Mouse (Mus musculus) c-Kit-negative CD71-positive TER-119-positive erythroid progenitor cells, embryonic 14.5 days (primary cell): ENCODE data around the gene Dock9.

Experiments used
- DNase-seq: peaks from one replicate; pipeline ENCODE4 v3.0.0-alpha.2; 2013; ENCODE audit warnings: low read depth, low spot score

Dock9 gene

GRCm38 (mm10) chr14:121621806-121622205 is 175.8 kb downstream of the Dock9 start:
- no peak for DNase-seq

- DNase-seq, result no peak
These were observed 177.1 kb downstream of the Dock9 start for GRCm38 (mm10) chr14:121620567-121620966.

- DNase-seq, result no peak
These were observed 177.5 kb downstream of the Dock9 start for GRCm38 (mm10) chr14:121620157-121620556.

- no peak for DNase-seq
These were observed 179.8 kb downstream of the Dock9 start for GRCm38 (mm10) chr14:121617645-121618390.

GRCm38 (mm10) chr14:121615431-121615830 is 182.2 kb downstream of the Dock9 start:
- DNase-seq, result no peak

- DNase-seq, result no peak
These were observed 183.0 kb downstream of the Dock9 start for GRCm38 (mm10) chr14:121614461-121615170.

- no peak for DNase-seq
These were observed 184.1 kb downstream of the Dock9 start for GRCm38 (mm10) chr14:121613490-121613889.

GRCm38 (mm10) chr14:121612926-121613325 is 184.7 kb downstream of the Dock9 start:
- no peak for DNase-seq

- DNase-seq, result no peak
These were observed 186.1 kb downstream of the Dock9 start for GRCm38 (mm10) chr14:121611533-121611932.

- DNase-seq, result no peak
These were observed 186.5 kb downstream of the Dock9 start for GRCm38 (mm10) chr14:121611098-121611497.

GRCm38 (mm10) chr14:121608522-121608921 is 189.1 kb downstream of the Dock9 start:
- no peak for DNase-seq

- no peak for DNase-seq
These were observed 191.2 kb downstream of the Dock9 start for GRCm38 (mm10) chr14:121606433-121606832.

GRCm38 (mm10) chr14:121605260-121605659 is 192.4 kb downstream of the Dock9 start:
- DNase-seq, result no peak

GRCm38 (mm10) chr14:121604565-121604964 is 193.1 kb downstream of the Dock9 start:
- no peak for DNase-seq

- DNase-seq, result no peak
These were observed 195.0 kb downstream of the Dock9 start for GRCm38 (mm10) chr14:121602610-121603009.

GRCm38 (mm10) chr14:121600538-121600937 is 197.1 kb downstream of the Dock9 start:
- no peak for DNase-seq

- no peak for DNase-seq
These were observed 200.6 kb downstream of the Dock9 start for GRCm38 (mm10) chr14:121597073-121597472.

- DNase-seq, result no peak
These were observed 201.0 kb downstream of the Dock9 start for GRCm38 (mm10) chr14:121596631-121597030.

- DNase-seq, result no peak
These were observed 203.0 kb downstream of the Dock9 start for GRCm38 (mm10) chr14:121594684-121595083.

- no peak for DNase-seq
These were observed 204.2 kb downstream of the Dock9 start for GRCm38 (mm10) chr14:121593313-121593929.

GRCm38 (mm10) chr14:121592890-121593289 is 204.7 kb downstream of the Dock9 start:
- no peak for DNase-seq

- no peak for DNase-seq
These were observed 205.3 kb downstream of the Dock9 start for GRCm38 (mm10) chr14:121592356-121592755.
